Mouse (Mus musculus): Measurements from ENCODE around the gene Fcrl6. TPM values are rescaled to one million over a fixed set of nuclear protein-coding genes. Genes with fewer than 3 reads are reported as not detected.

The Fcrl6 gene
- polyA plus RNA-seq, 1 experiment from 2014 or later: not detected

DNA sequence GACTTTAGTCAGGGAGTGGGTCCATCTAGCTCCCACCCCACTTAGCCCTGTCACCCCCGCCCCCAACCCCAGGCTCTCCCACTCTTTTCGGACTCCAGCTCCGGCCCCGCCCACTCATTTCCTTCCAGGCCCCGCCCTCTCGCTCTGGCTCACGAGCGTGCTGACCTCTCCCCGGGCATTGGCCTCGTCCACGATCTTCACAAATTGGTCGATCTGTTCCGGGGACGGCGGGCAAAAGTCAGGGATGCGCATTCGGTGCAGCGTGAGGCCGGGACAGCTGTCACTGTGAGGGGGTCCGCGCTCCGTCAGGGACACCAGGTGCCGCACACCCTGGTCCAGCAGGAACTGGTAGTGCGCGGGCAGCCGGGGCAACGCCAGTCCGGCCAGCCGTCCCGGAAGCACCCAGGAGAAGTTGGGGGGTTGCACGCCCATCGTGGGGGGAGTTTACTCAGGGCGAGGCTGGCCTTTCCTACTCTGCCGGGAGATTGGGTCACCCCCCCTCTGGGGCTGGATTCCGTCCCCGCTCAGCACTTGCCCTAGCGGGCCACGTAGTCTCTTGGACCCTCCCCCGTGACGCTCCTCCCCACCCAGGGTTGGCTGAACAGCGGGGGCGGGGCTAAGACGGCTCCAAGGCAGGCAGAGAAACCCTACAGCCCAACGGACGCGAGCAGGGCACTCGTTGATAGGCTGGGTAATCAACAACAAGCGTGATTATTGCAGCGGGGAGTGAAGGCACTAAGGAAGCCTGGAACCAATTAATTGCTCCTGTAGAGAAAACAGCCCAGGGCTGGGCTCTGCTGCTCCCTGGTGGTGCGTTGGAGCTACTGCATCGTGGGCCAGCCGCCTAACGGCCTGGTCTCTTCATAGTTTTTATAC lies 30.3 kb upstream of the Fcrl6 start, which contains the start of gene Dusp23:
TSS of gene Dusp23 (minus strand) at position 512 of the 876 bp plus-strand sequence.
- Histone ChIP-seq H3K9me3 (ENCODE audit: low read length) (no peaks in the 10 kb centered on the region), H3K36me3 (ENCODE audit: insufficient read depth, low read length) (no peaks in the 10 kb centered on the region), H3K4me1 (ENCODE audit: insufficient read depth, low read length) (peaks cover 5% of the 10 kb centered on the region; the same call in 1 of the 2 replicates), H3K4me2 (replicated peaks; ENCODE audit: low read depth, low read length) (peak within 1 kb of the TSS; percentile 71), H3K27ac (ENCODE audit: low read length) (peak within 1 kb of the TSS; percentile 96), H3K9ac (replicated peaks; ENCODE audit: low read length) (peak within 1 kb of the TSS; percentile 82), H3K4me3 (ENCODE audit: low read length) (peak within 1 kb of the TSS; percentile 78), H3K27me3 (ENCODE audit: insufficient read depth, low read length) (no peaks in the 10 kb centered on the region)
- WGBS: under 1% methylated on average over 53 of the region's 53 CpGs
- peak; percentile 99 for ATAC-seq (ENCODE audit: low FRiP score, low TSS enrichment)

DNA sequence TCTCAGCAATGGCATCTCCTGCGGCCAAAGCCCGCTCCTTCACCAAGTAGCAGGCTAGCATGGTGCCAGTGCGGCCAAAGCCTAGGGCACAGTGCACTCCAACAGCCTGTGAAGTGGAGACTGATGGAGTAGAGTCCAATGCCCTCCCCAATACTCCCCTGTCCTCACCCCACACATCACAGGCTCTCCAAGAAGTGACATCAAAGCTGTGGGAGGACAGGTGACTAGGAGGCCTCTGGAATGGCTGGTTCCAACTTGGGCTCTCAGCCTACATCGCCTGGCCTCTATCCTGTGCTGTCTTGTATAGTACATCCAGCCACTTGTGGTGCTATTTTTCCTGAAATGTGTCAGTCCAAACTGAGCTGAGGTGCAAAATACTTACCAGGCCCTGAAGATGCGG lies 29.4 kb upstream of the Fcrl6 start:
- H3K4me1 ChIP-seq (ENCODE audit: insufficient read depth, low read length): peaks cover 5% of the 10 kb centered on the region; the same call in 1 of the 2 replicates
- WGBS: 79% methylated on average over 5 of the region's 5 CpGs
- H3K9ac ChIP-seq (replicated peaks; ENCODE audit: low read length): no peak overlapping the region
- H3K27ac ChIP-seq (ENCODE audit: low read length): no peak overlapping the region
- H3K27me3 ChIP-seq (ENCODE audit: insufficient read depth, low read length): no peaks in the 10 kb centered on the region
- no peaks in the 10 kb centered on the region for H3K36me3 ChIP-seq (ENCODE audit: insufficient read depth, low read length)
- H3K9me3 ChIP-seq (ENCODE audit: low read length): no peaks in the 10 kb centered on the region
- no peak for ATAC-seq (ENCODE audit: low FRiP score, low TSS enrichment)
- no peak overlapping the region for H3K4me3 ChIP-seq (ENCODE audit: low read length)
- H3K4me2 ChIP-seq (replicated peaks; ENCODE audit: low read depth, low read length): no peak overlapping the region

DNA sequence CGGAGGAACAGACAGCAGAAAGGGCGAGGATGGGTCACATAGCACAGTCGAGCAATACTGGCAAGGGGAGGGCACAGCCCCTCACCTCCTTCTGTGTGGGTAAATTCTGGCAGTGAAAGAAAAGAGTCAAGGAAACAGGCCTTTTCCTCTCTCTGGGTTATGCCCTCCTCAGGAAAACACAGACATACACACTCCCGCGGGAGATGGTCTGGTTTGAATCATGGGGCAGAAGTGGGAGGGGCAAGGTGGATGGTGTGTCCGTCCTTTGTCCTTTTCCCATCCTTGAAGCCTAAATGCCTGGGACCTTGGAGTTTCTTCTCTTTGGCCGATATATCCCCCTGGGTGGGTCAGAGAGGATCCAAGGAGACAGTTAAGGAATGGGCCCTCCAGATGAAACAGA lies 27.5 kb upstream of the Fcrl6 start:
- 71% methylated on average over 7 of the region's 7 CpGs for WGBS
- Histone ChIP-seq H3K9me3 (ENCODE audit: low read length) (no peaks in the 10 kb centered on the region), H3K4me3 (ENCODE audit: low read length) (no peak overlapping the region)

DNA sequence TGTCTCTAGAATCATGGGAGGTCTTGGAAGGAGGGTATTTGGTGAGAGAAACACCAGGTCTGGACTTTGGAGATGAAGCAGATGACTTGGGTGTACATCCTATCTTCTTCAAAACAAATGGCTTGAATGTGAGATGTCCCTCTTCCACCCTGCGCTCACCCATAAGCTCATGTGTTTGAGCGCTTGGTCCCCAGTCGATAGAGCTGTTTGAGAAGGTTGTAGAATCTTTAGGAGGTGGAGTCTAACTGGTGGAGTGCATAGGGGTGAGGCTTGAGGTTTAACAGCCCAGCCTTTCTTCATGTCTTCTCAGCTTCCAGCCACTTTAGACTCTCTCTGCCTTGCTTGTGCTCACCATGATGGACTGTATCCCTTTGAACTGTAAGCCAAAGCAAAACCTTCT lies 24.0 kb upstream of the Fcrl6 start:
- no peaks in the 10 kb centered on the region for H3K4me1 ChIP-seq (ENCODE audit: insufficient read depth, low read length)
- 86% methylated on average over 3 of the region's 3 CpGs for WGBS
- no peaks in the 10 kb centered on the region for H3K27me3 ChIP-seq (ENCODE audit: insufficient read depth, low read length)
- H3K9ac ChIP-seq (replicated peaks; ENCODE audit: low read length): no peak overlapping the region
- H3K4me3 ChIP-seq (ENCODE audit: low read length): no peak overlapping the region
- ATAC-seq (ENCODE audit: low FRiP score, low TSS enrichment): no peak
- no peak overlapping the region for H3K4me2 ChIP-seq (replicated peaks; ENCODE audit: low read depth, low read length)
- no peaks in the 10 kb centered on the region for H3K9me3 ChIP-seq (ENCODE audit: low read length)
- H3K36me3 ChIP-seq (ENCODE audit: insufficient read depth, low read length): no peaks in the 10 kb centered on the region
- no peak overlapping the region for H3K27ac ChIP-seq (ENCODE audit: low read length)

More for the DNA sequence above, 27.5 kb upstream of the Fcrl6 start:
- ATAC-seq (ENCODE audit: low FRiP score, low TSS enrichment): no peak
- H3K4me1 ChIP-seq (ENCODE audit: insufficient read depth, low read length): 0 out of 2 replicates have a peak, but pooled peaks cover under 1% of the 10 kb centered on the region
- H3K9ac ChIP-seq (replicated peaks; ENCODE audit: low read length): no peak overlapping the region
- H3K27me3 ChIP-seq (ENCODE audit: insufficient read depth, low read length): no peaks in the 10 kb centered on the region
- no peak overlapping the region for H3K4me2 ChIP-seq (replicated peaks; ENCODE audit: low read depth, low read length)
- no peak overlapping the region for H3K27ac ChIP-seq (ENCODE audit: low read length)
- H3K36me3 ChIP-seq (ENCODE audit: insufficient read depth, low read length): no peaks in the 10 kb centered on the region

DNA sequence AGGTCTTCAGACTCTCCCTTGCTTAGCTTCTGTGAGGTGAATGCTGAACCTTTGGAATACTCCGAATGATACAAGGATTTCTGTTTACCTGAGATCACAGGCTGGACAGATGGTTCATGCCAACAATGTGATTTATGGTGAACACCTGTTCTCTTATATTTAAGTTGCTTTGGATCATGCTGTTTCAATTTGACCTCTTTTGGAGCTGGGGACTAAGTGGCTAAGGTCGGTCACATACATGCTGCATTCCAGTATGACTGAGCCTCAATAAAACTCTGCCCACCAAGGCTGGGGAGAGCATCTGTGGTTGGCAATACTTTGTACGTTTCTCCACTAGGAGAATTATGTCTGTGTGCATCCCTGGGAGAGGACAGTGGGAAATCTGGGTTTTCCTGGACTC lies 21.7 kb upstream of the Fcrl6 start:
- no peak for ATAC-seq (ENCODE audit: low FRiP score, low TSS enrichment)
- 67% methylated on average over 3 of the region's 3 CpGs for WGBS
- Histone ChIP-seq H3K4me3 (ENCODE audit: low read length) (no peak overlapping the region), H3K4me2 (replicated peaks; ENCODE audit: low read depth, low read length) (no peak overlapping the region), H3K9me3 (ENCODE audit: low read length) (no peaks in the 10 kb centered on the region), H3K9ac (replicated peaks; ENCODE audit: low read length) (no peak overlapping the region), H3K4me1 (ENCODE audit: insufficient read depth, low read length) (no peaks in the 10 kb centered on the region), H3K27ac (ENCODE audit: low read length) (no peak overlapping the region), H3K36me3 (ENCODE audit: insufficient read depth, low read length) (no peaks in the 10 kb centered on the region), H3K27me3 (ENCODE audit: insufficient read depth, low read length) (no peaks in the 10 kb centered on the region)

DNA sequence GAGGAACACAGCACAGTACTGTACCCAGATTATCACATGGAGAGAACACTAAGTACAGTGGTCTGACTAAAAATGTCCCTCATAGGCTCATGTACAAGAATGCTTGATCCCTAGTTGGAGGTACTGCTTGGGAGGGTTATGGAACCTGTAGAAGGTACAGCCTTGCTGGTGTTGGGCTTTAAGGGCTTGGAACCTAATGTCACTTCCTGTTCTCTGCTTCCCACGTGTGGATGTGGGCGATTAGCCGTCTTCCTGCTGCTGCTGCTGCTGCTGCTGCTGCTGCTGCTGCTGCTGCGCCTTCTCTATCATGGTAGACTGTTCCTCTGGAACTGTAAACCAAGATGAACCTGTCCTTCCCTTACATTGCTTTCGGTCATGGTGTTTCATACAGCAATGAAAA lies 21.2 kb upstream of the Fcrl6 start:
- 66% methylated on average over 5 of the region's 5 CpGs for WGBS
- H3K4me2 ChIP-seq (replicated peaks; ENCODE audit: low read depth, low read length): no peak overlapping the region
- no peak overlapping the region for H3K4me3 ChIP-seq (ENCODE audit: low read length)
- no peak for ATAC-seq (ENCODE audit: low FRiP score, low TSS enrichment)
- no peaks in the 10 kb centered on the region for H3K27me3 ChIP-seq (ENCODE audit: insufficient read depth, low read length)
- H3K4me1 ChIP-seq (ENCODE audit: insufficient read depth, low read length): no peaks in the 10 kb centered on the region
- H3K36me3 ChIP-seq (ENCODE audit: insufficient read depth, low read length): no peaks in the 10 kb centered on the region
- no peak overlapping the region for H3K9ac ChIP-seq (replicated peaks; ENCODE audit: low read length)
- no peak overlapping the region for H3K27ac ChIP-seq (ENCODE audit: low read length)
- H3K9me3 ChIP-seq (ENCODE audit: low read length): no peaks in the 10 kb centered on the region

DNA sequence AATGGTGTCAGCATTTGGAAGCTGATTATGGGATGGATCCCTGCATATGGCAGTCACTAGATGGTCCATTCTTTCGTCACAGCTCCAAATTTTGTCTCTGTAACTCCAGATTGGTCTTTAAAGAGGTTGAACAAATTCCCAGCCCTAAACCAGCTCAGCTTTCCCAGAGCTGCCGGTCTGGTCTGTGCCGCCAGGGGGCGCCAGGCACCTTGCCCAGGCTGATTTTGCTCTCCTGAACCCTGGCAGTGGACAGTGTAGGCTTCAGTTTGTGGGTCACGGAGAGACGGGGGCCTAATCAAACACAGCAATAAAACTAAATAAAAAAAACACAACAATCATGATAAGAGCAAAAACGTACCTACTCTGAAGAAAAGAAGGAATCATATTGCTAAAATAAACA lies 16.9 kb upstream of the Fcrl6 start:
- no peak overlapping the region for H3K9ac ChIP-seq (replicated peaks; ENCODE audit: low read length)
- 0 out of 2 replicates have a peak, but pooled peaks have one; percentile 40 for ATAC-seq (ENCODE audit: low FRiP score, low TSS enrichment)
- H3K27me3 ChIP-seq (ENCODE audit: insufficient read depth, low read length): no peaks in the 10 kb centered on the region
- H3K36me3 ChIP-seq (ENCODE audit: insufficient read depth, low read length): no peaks in the 10 kb centered on the region
- peaks cover 13% of the 10 kb centered on the region for H3K4me1 ChIP-seq (ENCODE audit: insufficient read depth, low read length)
- H3K9me3 ChIP-seq (ENCODE audit: low read length): no peaks in the 10 kb centered on the region
- H3K4me2 ChIP-seq (replicated peaks; ENCODE audit: low read depth, low read length): no peak overlapping the region
- WGBS: 19% methylated on average over 7 of the region's 7 CpGs
- no peak overlapping the region for H3K27ac ChIP-seq (ENCODE audit: low read length)
- H3K4me3 ChIP-seq (ENCODE audit: low read length): no peak overlapping the region

DNA sequence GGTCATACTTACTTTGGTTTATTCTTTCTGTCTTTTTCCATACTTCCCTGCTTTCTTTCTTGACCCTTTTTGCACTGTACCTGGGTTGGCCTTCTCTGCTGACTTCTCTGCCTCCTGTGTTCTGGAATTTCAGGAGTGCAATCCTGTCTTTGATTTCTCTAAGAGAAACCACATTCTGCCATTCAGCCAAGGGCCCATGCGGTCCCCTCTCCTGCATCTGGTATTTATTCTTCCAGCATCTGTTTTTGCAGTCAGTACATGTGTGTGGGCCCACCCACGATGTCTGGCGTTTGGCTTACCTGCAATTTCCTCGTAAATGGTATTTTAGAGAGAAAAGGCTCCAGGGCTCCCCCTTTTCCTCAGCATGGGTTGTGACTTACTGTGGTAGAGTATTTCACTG lies 15.8 kb upstream of the Fcrl6 start:
- Histone ChIP-seq H3K4me2 (replicated peaks; ENCODE audit: low read depth, low read length) (no peak overlapping the region), H3K27ac (ENCODE audit: low read length) (no peak overlapping the region), H3K36me3 (ENCODE audit: insufficient read depth, low read length) (no peaks in the 10 kb centered on the region), H3K9ac (replicated peaks; ENCODE audit: low read length) (no peak overlapping the region), H3K4me3 (ENCODE audit: low read length) (no peak overlapping the region), H3K9me3 (ENCODE audit: low read length) (no peaks in the 10 kb centered on the region), H3K27me3 (ENCODE audit: insufficient read depth, low read length) (no peaks in the 10 kb centered on the region), H3K4me1 (ENCODE audit: insufficient read depth, low read length) (peaks cover 13% of the 10 kb centered on the region)
- ATAC-seq (ENCODE audit: low FRiP score, low TSS enrichment): no peak
- WGBS: 43% methylated on average over 4 of the region's 4 CpGs

DNA sequence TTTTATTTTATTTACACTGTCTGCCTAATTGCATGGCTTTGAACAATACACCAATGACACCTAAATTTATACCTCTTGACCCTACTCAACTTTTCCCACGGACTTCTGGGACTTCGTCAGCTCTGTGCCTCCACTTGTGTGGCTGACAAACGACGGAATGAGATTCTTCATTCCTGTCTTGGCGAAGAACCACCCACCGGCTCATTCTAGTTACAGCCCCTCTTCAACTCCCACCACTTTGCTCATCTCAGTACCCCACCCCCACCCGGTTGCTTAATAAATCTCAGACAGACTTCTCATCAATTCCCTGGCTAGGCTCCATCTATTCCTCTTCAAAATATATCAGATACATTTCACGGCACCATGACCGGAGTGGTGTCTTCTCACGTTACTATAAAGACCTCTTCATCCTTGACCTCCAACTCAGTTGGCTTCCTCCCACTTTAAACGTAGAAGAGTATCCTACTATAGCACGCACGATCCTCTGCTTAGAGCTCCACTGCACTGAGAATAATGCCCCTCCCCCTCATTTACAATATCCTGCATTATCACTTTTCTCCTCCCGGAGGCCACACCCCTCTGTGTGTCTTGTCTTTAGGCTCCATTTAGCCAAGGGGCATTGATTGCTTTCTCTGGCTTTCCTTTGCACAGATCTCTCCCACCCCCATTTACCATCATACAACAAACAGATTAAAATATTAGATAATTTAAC lies 15.2 kb upstream of the Fcrl6 start:
- WGBS: 8% methylated on average over 14 of the region's 14 CpGs
- Histone ChIP-seq H3K4me2 (replicated peaks; ENCODE audit: low read depth, low read length) (peak overlapping the region; percentile 54), H3K4me1 (ENCODE audit: insufficient read depth, low read length) (peaks cover 13% of the 10 kb centered on the region), H3K9ac (replicated peaks; ENCODE audit: low read length) (no peak overlapping the region), H3K4me3 (ENCODE audit: low read length) (peak overlapping the region; percentile 24), H3K9me3 (ENCODE audit: low read length) (no peaks in the 10 kb centered on the region), H3K27ac (ENCODE audit: low read length) (no peak overlapping the region), H3K36me3 (ENCODE audit: insufficient read depth, low read length) (no peaks in the 10 kb centered on the region), H3K27me3 (ENCODE audit: insufficient read depth, low read length) (no peaks in the 10 kb centered on the region)
- ATAC-seq (ENCODE audit: low FRiP score, low TSS enrichment): peak; percentile 50; the same call in 1 of the 2 replicates

Measured in kidney, embryonic 16.5 days (tissue).